Mouse (Mus musculus) MEL (cell line): ENCODE results near the gene Prodh2. TPM values are rescaled to one million over a fixed set of nuclear protein-coding genes. Genes with fewer than 3 reads are reported as not detected.

ENCODE experiments used
- DNase-seq: peaks from one replicate; pipeline ENCODE4 v3.0.0; 2011; ENCODE audit warnings: low read depth, low spot score
- H3K27ac ChIP-seq: 2 replicates; pipeline ENCODE4 v1.5.1; 2012; ENCODE audit warnings: low read depth, mild to moderate bottlenecking, control low read depth, low read length, moderate library complexity; ENCODE audit not compliant: control insufficient read depth
- H3K27me3 ChIP-seq, 2 experiments: fragments of 150-350 bp in 1 of 2; sonication (generic) in 1 of 2; 2 replicates each; pipeline ENCODE4 v1.6.1; 2012; ENCODE audit warnings: low read length in 2 of 2, mild to moderate bottlenecking in 2 of 2, improper control_type of control experiment in 1 of 2, moderate library complexity in 1 of 2; ENCODE audit not compliant: insufficient read depth in 2 of 2, control insufficient read depth in 1 of 2
- H3K36me3 ChIP-seq, 2 experiments: 2 replicates each; pipeline ENCODE4 v1.6.1; 2012 to 2014; ENCODE audit warnings: low read length in 2 of 2, improper control_type of control experiment in 1 of 2, inconsistent platforms in 1 of 2, mild to moderate bottlenecking in 1 of 2; ENCODE audit not compliant: insufficient read depth in 2 of 2, control insufficient read depth in 1 of 2
- H3K4me1 ChIP-seq, 2 experiments: fragments of 150-350 bp in 1 of 2; sonication (generic) in 1 of 2; 2 replicates each; pipeline ENCODE4 v1.6.1; 2012; ENCODE audit warnings: low read length in 2 of 2, improper control_type of control experiment in 1 of 2, mild to moderate bottlenecking in 1 of 2; ENCODE audit not compliant: insufficient read depth in 2 of 2, control insufficient read depth in 1 of 2
- H3K4me3 ChIP-seq, 2 experiments: fragments of 150-350 bp in 1 of 2; sonication (generic) in 1 of 2; 2 replicates each; pipeline ENCODE4 v1.5.1; 2012; ENCODE audit warnings: low read depth in 2 of 2, low read length in 2 of 2, mild to moderate bottlenecking in 2 of 2, moderate library complexity in 2 of 2, control low read depth in 1 of 2, improper control_type of control experiment in 1 of 2; ENCODE audit not compliant: control insufficient read depth in 1 of 2, insufficient read depth in 1 of 2
- H3K79me2 ChIP-seq: 2 replicates; pipeline ENCODE4 v1.6.1; 2012; ENCODE audit warnings: mild to moderate bottlenecking, low read length, moderate library complexity; ENCODE audit not compliant: control insufficient read depth, poor library complexity, insufficient read depth
- H3K9ac ChIP-seq: 2 replicates; pipeline ENCODE4 v1.6.1; 2012; ENCODE audit warnings: low read depth, mild to moderate bottlenecking, control low read depth, low read length, moderate library complexity; ENCODE audit not compliant: control insufficient read depth, poor library complexity, severe bottlenecking
- H3K9me3 ChIP-seq: fragments of 150-350 bp; sonication (generic); replicated peaks from 2 replicates; pipeline ENCODE4 v1.6.1; 2012; ENCODE audit warnings: mild to moderate bottlenecking, low read length, improper control_type of control experiment, moderate library complexity; ENCODE audit not compliant: insufficient read depth
- CHD1 ChIP-seq: IDR thresholded peaks from 2 replicates; pipeline ENCODE4 v1.6.1; 2012; ENCODE audit warnings: low read depth, mild to moderate bottlenecking, inconsistent platforms, low read length, improper control_type of control experiment
- CHD2 ChIP-seq: IDR thresholded peaks from 2 replicates; pipeline ENCODE4 v1.6.1; 2011; ENCODE audit warnings: low read length, improper control_type of control experiment
- CTCF ChIP-seq, 3 experiments: IDR thresholded peaks in 2 of 3; conservative IDR thresholded peaks in 1 of 3; 2 replicates each; pipeline ENCODE4 v1.5.1; 2011 to 2012; ENCODE audit warnings: low read length in 3 of 3, low read depth in 2 of 3, mild to moderate bottlenecking in 2 of 3, improper control_type of control experiment in 1 of 3, inconsistent platforms in 1 of 3, mixed read lengths in 1 of 3, moderate library complexity in 1 of 3; ENCODE audit not compliant: control insufficient read depth in 1 of 3, insufficient read depth in 1 of 3, poor library complexity in 1 of 3, severe bottlenecking in 1 of 3
- E2F4 ChIP-seq: IDR thresholded peaks from 2 replicates; pipeline ENCODE4 v1.6.1; 2011; ENCODE audit warnings: low read depth, low read length, improper control_type of control experiment, borderline replicate concordance
- GABPA ChIP-seq: IDR thresholded peaks from 2 replicates; pipeline ENCODE4 v1.6.1; 2012; ENCODE audit warnings: low read depth, mild to moderate bottlenecking, inconsistent platforms, low read length, improper control_type of control experiment, moderate library complexity
- HCFC1 ChIP-seq: IDR thresholded peaks from 2 replicates; pipeline ENCODE4 v1.6.1; 2012; ENCODE audit warnings: low read depth, mild to moderate bottlenecking, inconsistent platforms, low read length, improper control_type of control experiment, moderate library complexity
- MAFK ChIP-seq: IDR thresholded peaks from 2 replicates; pipeline ENCODE4 v1.6.1; 2011; ENCODE audit warnings: low read depth, mild to moderate bottlenecking, low read length, improper control_type of control experiment, borderline replicate concordance
- MEF2A ChIP-seq: IDR thresholded peaks from 2 replicates; pipeline ENCODE4 v1.6.1; 2014; ENCODE audit warnings: low read depth, mild to moderate bottlenecking, inconsistent platforms, low read length, improper control_type of control experiment; ENCODE audit not compliant: poor library complexity, insufficient replicate concordance, severe bottlenecking; ENCODE audit errors: extremely low read depth
- MXI1 ChIP-seq: IDR thresholded peaks from 2 replicates; pipeline ENCODE4 v1.6.1; 2011; ENCODE audit warnings: mild to moderate bottlenecking, low read depth, low read length, improper control_type of control experiment
- MYB ChIP-seq: IDR thresholded peaks from 2 replicates; pipeline ENCODE4 v1.6.1; 2011; ENCODE audit warnings: mild to moderate bottlenecking, low read depth, low read length, improper control_type of control experiment
- NELFE ChIP-seq: IDR thresholded peaks from 2 replicates; pipeline ENCODE4 v1.6.1; 2011; ENCODE audit warnings: low read depth, low read length, improper control_type of control experiment
- NRF1 ChIP-seq: IDR thresholded peaks from 2 replicates; pipeline ENCODE4 v1.6.1; 2014; ENCODE audit warnings: low read depth, mild to moderate bottlenecking, inconsistent platforms, low read length, improper control_type of control experiment, moderate library complexity; ENCODE audit not compliant: poor library complexity, insufficient read depth, severe bottlenecking
- POLR2A ChIP-seq, 2 experiments: IDR thresholded peaks; 2 replicates each; pipeline ENCODE4 v1.6.1; 2011 to 2012; ENCODE audit warnings: low read length in 2 of 2, mild to moderate bottlenecking in 2 of 2, control low read depth in 1 of 2, improper control_type of control experiment in 1 of 2, low read depth in 1 of 2, moderate library complexity in 1 of 2; ENCODE audit not compliant: control insufficient read depth in 1 of 2, insufficient read depth in 1 of 2, poor library complexity in 1 of 2
- POLR2AphosphoS5 ChIP-seq: IDR thresholded peaks from 2 replicates; pipeline ENCODE4 v1.6.1; 2012; ENCODE audit warnings: low read depth, borderline replicate concordance, mild to moderate bottlenecking, inconsistent platforms, low read length, moderate library complexity, mixed read lengths
- RAD21 ChIP-seq: IDR thresholded peaks from 2 replicates; pipeline ENCODE4 v1.6.1; 2011; ENCODE audit warnings: mild to moderate bottlenecking, low read depth, low read length, improper control_type of control experiment
- RCOR1 ChIP-seq: IDR thresholded peaks from 2 replicates; pipeline ENCODE4 v1.6.1; 2012; ENCODE audit warnings: low read depth, mild to moderate bottlenecking, inconsistent platforms, low read length, improper control_type of control experiment
- SMC3 ChIP-seq: IDR thresholded peaks from 2 replicates; pipeline ENCODE4 v1.6.1; 2011; ENCODE audit warnings: low read depth, low read length, improper control_type of control experiment
- TBP ChIP-seq: IDR thresholded peaks from 2 replicates; pipeline ENCODE4 v1.8.0; 2011; ENCODE audit warnings: low read depth, low read length, improper control_type of control experiment
- UBTF ChIP-seq: IDR thresholded peaks from 2 replicates; pipeline ENCODE4 v1.6.1; 2012; ENCODE audit warnings: low read depth, mild to moderate bottlenecking, inconsistent platforms, low read length, improper control_type of control experiment, moderate library complexity, borderline replicate concordance; ENCODE audit not compliant: insufficient read depth
- USF1 ChIP-seq: IDR thresholded peaks from 2 replicates; pipeline ENCODE4 v1.6.1; 2014; ENCODE audit warnings: low read depth, mild to moderate bottlenecking, inconsistent platforms, low read length, improper control_type of control experiment, moderate library complexity
- ZC3H11A ChIP-seq: IDR thresholded peaks from 2 replicates; pipeline ENCODE4 v1.6.1; 2012; ENCODE audit warnings: low read depth, mild to moderate bottlenecking, inconsistent platforms, low read length, improper control_type of control experiment
- ZMIZ1 ChIP-seq: IDR thresholded peaks from 2 replicates; pipeline ENCODE4 v1.6.1; 2012; ENCODE audit warnings: low read depth, mild to moderate bottlenecking, inconsistent platforms, low read length, improper control_type of control experiment, moderate library complexity
- polyA plus RNA-seq, 2 experiments: library from polyadenylated mRNA; stranded (reverse) in 1 of 2; unstranded in 1 of 2; fragments of >175 nt in 1 of 2; fragments of >200 nt in 1 of 2; gene quantifications; 2 replicates each; pipeline versions ENCODE4 v1.2.1 to v1.2.4; 2012; ENCODE audit warnings: low replicate concordance in 2 of 2, low read depth in 1 of 2; ENCODE audit not compliant: insufficient read length in 2 of 2, insufficient read depth in 1 of 2, missing spikeins in 1 of 2
- total RNA-seq: library from RNA; depleted of rRNA; stranded (reverse); fragments of 300-350 nt; gene quantifications from 2 replicates; pipeline ENCODE4 v1.2.3, GENCODE M21; 2012

Prodh2 gene
- total and polyA plus RNA-seq, 3 experiments, result not detected

- no peaks in the 10 kb centered on the region for H3K9me3 ChIP-seq
- no peaks in the 10 kb centered on the region for H3K79me2 ChIP-seq
- no peaks in the 10 kb centered on the region for H3K36me3 ChIP-seq
- TF ChIP-seq ZC3H11A, result no peak
- no peak for TF ChIP-seq SMC3
- no peak for TF ChIP-seq ZMIZ1
- no peak for TF ChIP-seq UBTF
- TF ChIP-seq GABPA, result no peak
- TF ChIP-seq NELFE, result no peak
- no peak for TF ChIP-seq TBP
- no peak for TF ChIP-seq RCOR1
- TF ChIP-seq POLR2AphosphoS5, result no peak
- no peak for TF ChIP-seq MAFK
- no peak for TF ChIP-seq RAD21
- TF ChIP-seq MYB, result no peak
- H3K9ac ChIP-seq, result no peak overlapping the region
- H3K27ac ChIP-seq, result no peak overlapping the region
- H3K4me1 ChIP-seq, result no peaks in the 10 kb centered on the region
- H3K27me3 ChIP-seq, result no peaks in the 10 kb centered on the region
- no peak for DNase-seq
- no peak overlapping the region for H3K4me3 ChIP-seq
Observed at GRCm38 (mm10) chr7:30525954-30526353, 32.5 kb downstream of the Prodh2 start.

- no peak overlapping the region for H3K4me3 ChIP-seq
- H3K4me1 ChIP-seq, result peaks cover 0 to 3% of the 10 kb centered on the region in 2 experiments; a peak in 1 of 4 replicates
- TF ChIP-seq MEF2A (no peak), E2F4 (no peak), MAFK (no peak), CHD1 (no peak), NRF1 (no peak), CHD2 (no peak), USF1 (no peak), POLR2A (IDR thresholded peaks at IDR 0.05; ENCODE audit: control insufficient read depth in 1 of 2, insufficient read depth in 1 of 2, low read depth in 1 of 2, low read length in 2 of 2, poor library complexity in 1 of 2) (no peak), CTCF (IDR thresholded peaks at IDR 0.05 in 2 of 3, conservative IDR thresholded peaks at IDR 0.05 in 1 of 3; ENCODE audit: control insufficient read depth in 1 of 3, insufficient read depth in 1 of 3, low read depth in 2 of 3, low read length in 3 of 3, poor library complexity in 1 of 3, severe bottlenecking in 1 of 3) (no peak), UBTF (no peak), MXI1 (no peak), HCFC1 (no peak)
- TF ChIP-seq, all 39 proteins: peak for 0
- Histone ChIP-seq H3K36me3 (no peaks in the 10 kb centered on the region), H3K79me2 (no peaks in the 10 kb centered on the region), H3K27me3 (no peaks in the 10 kb centered on the region), H3K9ac (no peak overlapping the region), H3K27ac (no peak overlapping the region), H3K9me3 (no peaks in the 10 kb centered on the region)
- no peak for DNase-seq
Observed at GRCm38 (mm10) chr7:30526399-30526798, 33.0 kb downstream of the Prodh2 start.
